Mouse (Mus musculus) adrenal gland, adult (tissue): ENCODE measurements around the gene Pibf1.

Experiments used
- DNase-seq, 2 experiments: peaks; one replicate each; pipeline ENCODE4 v3.0.0; 2022 to 2023; ENCODE audit warnings: low spot score in 1 of 2; ENCODE audit not compliant: inconsistent age in 2 of 2

Pibf1 gene

DNA sequence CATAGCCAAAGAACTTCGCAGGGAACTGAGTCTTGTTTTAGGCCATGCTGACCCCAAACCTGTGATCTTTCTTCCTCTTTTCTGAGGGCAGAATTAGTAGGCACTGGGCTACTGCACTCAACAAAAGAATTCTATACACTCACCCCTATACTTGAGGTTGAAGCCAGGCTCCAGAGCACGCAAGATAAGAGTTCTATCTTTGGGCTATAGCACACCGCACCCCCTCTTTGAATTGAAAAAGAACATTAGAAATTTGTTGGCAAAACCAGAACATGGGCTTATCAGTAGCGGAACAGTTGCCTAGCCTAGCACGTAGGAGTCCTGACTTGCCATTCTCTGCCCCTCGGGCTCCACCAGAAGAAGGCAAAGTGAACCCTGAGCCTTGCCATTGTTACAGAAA lies 164.6 kb downstream of the Pibf1 start:
- no peak for DNase-seq

DNA sequence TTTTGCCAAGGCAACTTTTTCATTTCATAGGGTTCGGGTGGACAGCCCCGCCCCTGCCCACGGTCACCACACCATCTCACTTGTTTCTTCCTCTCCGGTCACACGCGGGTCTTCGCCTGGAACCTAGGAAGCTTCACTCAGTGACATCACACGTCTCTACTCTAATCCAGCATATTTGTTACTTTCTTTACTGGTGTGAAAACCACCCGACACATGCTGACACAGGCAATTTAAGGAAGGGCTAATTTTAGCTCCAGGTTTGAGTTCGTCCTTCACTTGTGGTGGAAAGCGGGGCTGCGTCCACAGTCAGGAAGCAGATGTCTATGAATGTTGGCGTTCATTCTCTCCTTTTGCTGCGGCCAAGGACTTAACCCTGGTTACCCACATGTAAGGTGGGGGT lies 166.6 kb downstream of the Pibf1 start:
- peak in 1 of 2 experiments; percentile 32 for DNase-seq

DNA sequence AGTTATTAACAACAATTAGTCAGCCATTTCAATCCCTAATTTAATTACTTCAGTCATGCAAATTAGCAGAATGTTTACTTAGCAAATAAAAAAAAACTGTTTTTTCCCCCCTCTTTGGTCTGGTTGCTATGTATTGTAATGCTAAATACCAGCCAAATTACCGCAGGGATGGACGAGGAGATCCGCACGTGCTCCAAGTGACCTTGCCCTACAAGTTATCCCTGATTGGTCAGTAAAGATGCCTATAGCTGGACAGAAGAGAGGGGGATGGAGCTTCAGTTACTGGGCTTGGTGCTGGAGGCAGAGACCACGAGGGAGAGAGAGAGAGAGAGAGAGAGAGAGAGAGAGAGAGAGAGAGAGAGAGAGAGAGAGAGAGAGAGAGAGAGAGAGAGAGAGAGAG lies 167.5 kb downstream of the Pibf1 start:
- DNase-seq, result no peak

DNA sequence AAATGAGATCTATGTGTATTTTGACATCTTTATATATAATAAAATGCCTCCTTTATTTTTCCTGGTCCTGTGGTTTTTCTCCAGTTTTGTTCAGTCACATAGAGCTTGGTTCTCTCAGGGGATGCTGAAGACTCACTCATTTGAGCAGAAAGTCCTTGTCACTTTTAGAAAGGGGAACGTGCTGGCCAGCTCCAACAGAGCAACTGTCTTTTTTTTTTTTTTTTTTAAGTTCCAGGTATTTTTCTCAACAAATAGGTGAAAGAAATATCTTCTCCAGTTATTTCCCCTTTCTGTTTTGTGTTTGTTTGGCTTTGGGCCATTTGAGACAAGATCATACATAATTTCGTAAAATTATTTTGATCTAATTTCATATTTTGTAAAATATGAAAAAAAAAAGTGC lies 174.8 kb downstream of the Pibf1 start:
- DNase-seq, result no peak

DNA sequence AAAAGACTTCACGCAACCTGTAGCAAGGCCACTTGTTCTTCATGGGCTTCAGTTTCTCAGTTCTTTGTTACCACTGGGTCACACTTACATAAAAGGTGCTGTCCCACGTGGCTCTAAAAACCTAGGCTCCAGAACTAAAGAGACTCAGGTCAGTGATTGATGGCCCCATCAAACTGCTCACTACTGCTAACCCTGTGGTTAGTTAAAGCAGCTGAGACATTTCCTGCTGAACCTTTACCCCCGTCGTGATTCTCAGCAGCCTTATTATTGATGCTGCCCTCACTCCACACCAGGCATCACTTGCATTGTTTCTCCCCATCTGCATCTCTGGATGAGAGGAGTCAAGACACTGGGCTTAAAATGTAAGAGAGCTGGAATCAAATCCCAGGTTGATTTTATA lies 176.6 kb downstream of the Pibf1 start:
- DNase-seq, result no peak

DNA sequence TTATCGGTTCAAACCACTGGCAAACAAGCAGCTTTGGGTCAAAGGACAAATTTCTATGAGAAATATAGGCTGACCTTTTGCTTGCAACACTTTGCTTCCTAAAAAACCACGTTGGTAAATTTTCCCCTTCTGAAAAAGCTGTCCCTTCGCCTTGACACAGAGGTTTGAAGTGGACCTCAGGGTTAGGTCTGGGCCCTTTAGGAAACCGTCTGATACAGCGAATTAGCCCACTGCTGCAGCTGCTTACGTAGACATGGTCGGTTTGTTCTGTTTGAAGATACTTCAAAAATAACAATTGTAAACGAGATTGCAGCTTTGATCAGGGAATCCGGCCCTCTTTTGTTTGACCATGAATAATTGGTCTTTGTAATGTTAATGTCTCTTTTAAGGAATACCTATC lies 179.1 kb downstream of the Pibf1 start:
- DNase-seq, result no peak

DNA sequence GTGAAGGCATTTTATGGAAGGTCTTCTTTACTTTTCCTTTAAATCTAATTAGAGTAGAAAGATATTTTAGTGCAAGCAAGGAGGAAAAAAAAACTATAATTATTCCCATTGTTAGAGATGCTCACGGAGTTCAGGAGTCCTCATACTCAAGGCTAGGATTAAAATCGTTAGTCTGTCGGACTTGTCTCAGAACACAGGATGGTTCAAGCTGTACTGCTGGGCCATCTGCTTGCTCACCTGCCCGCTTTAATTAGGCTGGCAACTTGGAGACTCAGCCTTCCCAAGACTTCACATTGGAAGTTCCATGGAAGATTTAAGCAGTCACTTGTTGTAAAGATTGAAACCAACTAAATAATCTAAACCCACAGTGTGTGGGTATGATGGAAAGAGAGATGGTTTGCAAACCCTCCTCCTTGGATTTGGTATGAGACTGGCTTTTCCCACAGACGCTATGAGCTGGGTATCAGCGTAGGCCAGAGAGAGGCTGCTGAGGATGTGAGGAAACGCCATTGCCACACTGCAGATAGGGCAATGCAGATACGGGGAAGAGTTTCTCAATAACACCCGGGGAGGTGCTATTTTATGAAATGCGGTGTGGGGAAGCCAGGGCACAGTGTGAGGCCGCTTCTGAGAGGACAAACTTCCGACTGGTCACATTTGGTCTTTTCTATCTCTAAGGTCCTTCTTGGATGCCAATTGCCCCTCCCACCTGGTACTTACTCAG lies 179.7 kb downstream of the Pibf1 start:
- DNase-seq, result no peak

DNA sequence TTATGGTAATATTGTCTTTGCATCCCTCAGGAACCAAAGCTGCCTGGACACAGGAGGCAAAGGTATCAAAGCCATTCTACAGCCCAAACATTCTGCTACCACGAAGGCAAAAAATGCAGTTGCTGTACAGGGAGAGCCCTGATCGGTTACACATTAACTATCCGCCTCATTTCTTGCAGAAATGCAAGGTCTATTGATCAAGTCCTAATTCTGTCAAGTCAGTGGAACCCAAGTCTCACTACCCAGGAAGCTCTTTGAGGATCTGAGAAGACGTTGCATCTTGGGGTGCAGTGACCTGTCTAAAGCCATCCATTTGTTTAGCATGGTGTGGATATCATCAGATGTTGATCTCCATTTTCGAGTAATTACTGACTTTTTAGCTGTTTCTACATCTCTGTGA lies 181.2 kb downstream of the Pibf1 start:
- DNase-seq, result no peak

DNA sequence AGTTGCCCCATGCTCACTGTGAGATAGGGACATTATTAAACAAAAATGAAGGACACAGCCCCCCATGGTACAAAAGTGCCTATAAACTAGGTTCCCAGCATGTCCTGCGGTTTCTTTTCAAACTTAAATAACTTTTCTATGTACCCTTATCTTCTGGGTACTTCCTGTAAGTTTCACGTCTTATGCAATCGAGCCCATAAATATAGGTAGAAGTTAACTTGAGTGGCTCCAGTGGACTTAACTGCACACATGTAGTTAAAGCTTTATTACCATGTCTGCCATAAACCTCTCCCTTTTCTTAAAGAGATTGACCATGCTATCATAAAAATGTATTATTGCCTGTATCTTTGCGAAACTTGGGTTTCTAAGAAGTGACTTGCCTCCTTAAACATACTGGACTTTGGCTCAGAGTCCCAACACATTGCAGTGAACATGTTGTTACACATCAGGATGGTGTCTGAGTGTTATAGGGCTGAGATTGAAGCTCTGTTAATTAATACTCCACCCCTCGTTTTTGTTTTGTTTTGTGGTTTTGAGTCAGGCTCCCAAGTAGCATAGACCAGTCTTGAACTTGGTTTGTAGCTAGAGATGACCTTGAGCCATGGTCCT lies 181.7 kb downstream of the Pibf1 start:
- no peak for DNase-seq

DNA sequence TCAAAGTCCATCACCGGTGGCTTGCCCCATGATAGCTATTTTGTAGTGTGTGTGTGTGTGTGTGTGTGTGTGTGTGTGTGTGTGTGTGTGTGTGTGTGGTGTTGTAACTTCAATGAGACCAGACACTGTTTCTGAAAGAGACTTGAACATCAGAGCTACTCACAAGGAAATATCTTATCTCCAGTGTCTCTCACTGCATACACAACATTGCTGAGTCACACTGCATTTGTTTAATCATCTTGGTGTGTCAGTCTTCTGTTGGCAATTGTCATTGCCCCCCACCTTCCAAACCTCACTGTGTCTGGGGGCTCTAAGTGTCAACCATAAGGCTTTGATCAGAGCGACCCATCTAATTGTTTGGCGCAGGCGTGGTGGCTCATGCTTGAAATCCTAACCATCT lies 186.3 kb downstream of the Pibf1 start:
- DNase-seq, result no peak

DNA sequence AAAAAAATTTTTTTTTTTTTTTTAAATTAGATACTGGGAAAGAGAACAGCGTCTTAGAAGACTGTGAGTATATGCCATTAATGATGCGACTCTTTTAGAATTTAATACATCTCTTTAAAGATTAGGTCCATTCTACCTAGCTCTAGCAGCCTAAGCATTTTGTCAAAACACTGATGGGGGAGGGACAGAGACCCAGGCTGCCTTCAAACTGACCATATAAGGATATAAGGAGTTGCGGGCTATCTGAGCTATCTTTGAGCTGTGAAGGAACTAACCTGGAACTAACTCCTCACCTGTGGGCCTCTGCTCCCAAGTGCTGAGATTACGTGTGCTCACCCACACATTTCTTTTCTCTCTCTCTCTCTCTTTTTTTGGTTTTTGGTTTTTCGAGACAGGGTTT lies 193.0 kb downstream of the Pibf1 start:
- no peak for DNase-seq

DNA sequence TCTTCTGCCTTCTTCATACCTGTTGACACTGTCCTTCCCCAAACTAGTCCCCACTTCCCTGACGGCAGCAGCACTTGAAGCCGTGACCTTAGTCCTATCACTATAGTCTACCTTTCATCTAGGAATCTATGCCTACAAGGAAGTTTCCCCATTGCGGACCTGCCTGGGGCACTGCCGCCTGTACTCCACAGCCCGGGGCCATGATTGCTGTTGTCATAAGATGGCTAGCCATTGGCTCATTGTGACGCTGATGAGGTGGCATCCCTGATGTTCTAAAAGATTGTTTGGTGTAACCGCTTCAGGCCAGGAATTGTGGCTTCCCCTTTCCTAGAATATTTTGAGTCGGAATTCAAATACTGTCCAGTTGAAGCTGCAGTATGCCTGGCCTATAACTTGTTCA lies 195.2 kb downstream of the Pibf1 start:
- no peak for DNase-seq

DNA sequence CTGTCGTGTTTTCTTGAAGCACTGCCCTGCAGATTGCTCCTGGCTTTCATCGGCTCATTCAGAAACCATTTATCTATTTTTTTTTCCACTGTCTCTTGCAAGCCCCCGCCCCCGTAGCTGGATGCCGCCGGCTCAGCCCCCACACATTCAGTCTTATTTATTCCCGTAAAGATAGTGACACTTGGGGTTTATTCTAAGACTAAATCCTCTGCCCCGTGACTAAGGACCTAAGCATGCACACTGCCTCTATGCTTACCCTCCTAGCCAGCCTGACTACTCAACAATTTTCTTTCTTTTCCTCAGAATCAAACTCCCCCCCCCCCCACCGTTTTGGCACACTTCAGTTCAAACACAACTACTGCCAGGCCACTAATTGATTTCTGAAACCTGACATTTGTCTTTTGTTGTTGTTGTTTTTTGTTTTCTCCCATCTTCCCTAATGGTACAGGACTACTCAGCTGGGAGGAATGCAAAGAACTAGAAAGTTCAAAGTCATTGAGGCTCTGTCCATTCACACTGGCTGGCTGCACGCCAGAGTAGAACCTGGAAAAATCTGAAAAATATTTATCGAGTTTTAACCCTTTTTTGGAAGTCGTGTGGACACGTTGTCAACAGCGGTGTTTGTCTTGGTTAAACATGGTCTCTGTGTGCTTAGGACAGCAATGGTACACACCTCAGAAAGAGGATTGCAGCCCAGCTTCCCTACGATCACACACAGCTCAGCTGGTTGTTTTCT lies 196.6 kb downstream of the Pibf1 start:
- peak in 1 of 2 experiments; percentile 42 for DNase-seq

DNA sequence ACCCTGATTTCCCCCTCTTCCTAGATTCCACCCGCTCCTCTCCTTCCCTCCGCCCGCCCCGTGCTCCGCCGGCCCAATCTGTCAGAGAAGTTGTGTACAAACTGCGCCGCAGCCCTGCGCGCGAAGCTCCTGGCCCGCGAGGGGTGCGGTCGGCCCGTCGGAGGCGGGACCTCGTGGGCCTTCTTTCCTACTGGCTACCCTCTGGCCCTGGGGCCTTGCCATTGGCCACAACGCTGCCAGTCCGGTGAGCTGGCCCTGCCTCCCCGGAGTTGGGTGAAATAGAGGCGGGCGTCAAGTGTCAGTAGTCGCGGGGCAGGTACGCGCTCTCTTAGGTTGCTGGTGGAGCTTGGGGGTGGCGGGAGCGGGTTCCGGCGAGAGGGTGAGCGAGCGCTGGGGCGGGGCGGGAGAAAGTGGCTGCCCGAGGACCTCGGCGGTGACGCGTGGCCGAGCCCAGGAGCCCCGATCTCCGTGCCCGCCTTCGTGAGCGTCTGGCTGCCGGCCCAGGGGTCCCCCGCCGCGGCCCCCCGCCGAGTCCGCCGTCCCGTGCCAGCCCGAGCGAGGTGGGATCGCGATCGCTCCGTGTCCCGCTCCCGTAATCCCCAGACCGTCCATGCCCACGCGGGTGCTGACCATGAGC lies 199.3 kb downstream of the Pibf1 start, which contains the start of gene Klf5:
TSS of gene Klf5 (plus strand) at position 307 of the 637 bp plus-strand sequence.
- peak; percentile 93 to 97 for DNase-seq

DNA sequence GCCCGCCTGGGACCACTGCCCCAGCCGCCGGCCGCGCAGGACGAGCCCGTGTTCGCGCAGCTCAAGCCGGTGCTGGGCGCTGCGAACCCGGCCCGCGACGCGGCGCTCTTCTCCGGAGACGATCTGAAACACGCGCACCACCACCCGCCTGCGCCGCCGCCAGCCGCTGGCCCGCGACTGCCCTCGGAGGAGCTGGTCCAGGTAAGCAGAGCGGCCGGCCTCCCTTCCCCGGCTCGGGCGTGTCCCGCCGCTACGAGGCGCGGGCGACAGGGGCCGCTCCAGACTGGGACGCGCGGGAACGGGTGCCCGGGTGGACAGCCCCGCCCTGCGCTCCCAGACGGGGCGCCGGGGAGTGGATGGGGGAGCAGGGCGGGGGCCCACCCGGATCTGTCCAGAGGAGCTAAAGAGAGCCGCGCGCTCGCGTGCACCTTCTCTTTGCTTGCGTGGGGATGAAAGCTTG lies 199.8 kb downstream of the Pibf1 start:
- DNase-seq, result peak; percentile 66 to 86

DNA sequence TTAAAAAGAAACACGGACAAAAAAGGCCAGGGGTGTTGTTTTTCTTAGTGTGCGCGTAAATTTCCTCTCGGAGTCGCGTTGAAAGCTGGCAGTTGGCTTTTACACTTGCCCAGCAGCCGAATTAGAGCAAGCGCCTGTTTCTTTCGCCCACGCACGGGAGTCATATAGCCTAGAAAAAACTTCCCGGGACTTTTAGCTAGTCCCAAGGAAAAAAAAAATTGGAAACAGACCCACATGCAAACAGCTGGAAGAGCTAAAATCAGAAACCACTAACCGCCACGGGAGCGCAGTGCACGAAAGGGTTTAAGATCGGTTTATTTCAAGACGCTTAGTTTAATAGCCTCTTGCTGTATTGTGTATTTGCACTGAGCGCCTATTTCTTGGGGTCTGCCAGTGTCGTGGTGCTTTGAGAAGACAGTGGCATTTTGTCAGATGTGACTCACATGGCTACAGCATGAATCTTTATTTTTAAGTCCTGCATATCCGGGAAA lies 200.5 kb downstream of the Pibf1 start:
- peak; percentile 9 to 65 for DNase-seq

DNA sequence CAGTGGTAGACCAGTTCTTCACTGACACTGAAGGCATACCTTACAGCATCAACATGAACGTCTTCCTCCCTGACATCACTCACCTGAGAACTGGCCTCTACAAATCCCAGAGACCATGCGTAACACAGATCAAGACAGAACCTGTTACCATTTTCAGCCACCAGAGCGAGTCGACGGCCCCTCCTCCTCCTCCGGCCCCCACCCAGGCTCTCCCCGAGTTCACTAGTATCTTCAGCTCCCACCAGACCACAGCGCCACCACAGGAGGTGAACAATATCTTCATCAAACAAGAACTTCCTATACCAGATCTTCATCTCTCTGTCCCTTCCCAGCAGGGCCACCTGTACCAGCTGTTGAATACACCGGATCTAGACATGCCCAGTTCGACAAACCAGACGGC lies 202.2 kb downstream of the Pibf1 start:
- no peak for DNase-seq
